ENCODE assay signal across 9 mouse cellular contexts in genomic region chr13:59365460-59365859, GRCm38 (mm10).
A peak's percentile ranks its signal among the peaks of the same experiment; 100 is the strongest.
DNase-seq lines count a peak whose midpoint lies in the region; ATAC-seq and TF ChIP-seq lines count a peak whose summit lies in the region.
"Had no signal": no experiment of that assay in that cellular context is flagged by ENCODE, and none has a peak within 500 bp of the region (broad histone marks: within the 10 kb centered on the region; RNA-seq: fewer than 3 reads in every experiment).

No protein-coding gene starts in this region.

- in situ Hi-C loops in ES-E14 (cut with MboI; ENCODE audit: low sequenced_read_pairs in 2 of 2, unreplicated experiment in 2 of 2) = loop anchor here in 1 of 2 experiments (25.0 kb wide), 1 partner anchor 728 kb away; no protein-coding TSS in a partner anchor

- no peak overlapping the region for H3K27ac ChIP-seq in ES-E14 (ENCODE audit: insufficient read depth, low read depth, low read length, poor library complexity, severe bottlenecking)
- H3K27ac ChIP-seq in layer of hippocampus, adult 2 months = no peak overlapping the region
- H3K27ac ChIP-seq: limb, embryonic 13.5 days had no signal

- H3K9me3 ChIP-seq in ES-E14 (ENCODE audit: control insufficient read depth, insufficient read depth, low read depth, low read length) = no peaks in the 10 kb centered on the region
- H3K9me3 ChIP-seq: limb, embryonic 13.5 days had no signal

- H3K36me3 ChIP-seq in ES-E14 (ENCODE audit: control insufficient read depth, insufficient read depth, low read length, poor library complexity, severe bottlenecking) = no peaks in the 10 kb centered on the region
- H3K36me3 ChIP-seq: limb, embryonic 13.5 days had no signal

- peak; percentile 87 for DNase-seq in ES-E14 (ENCODE audit: low read depth, low spot score)
- DNase-seq in adrenal gland, postnatal 14 days = peak; percentile 80
- peak; percentile 71 for DNase-seq in embryo, embryonic 11.5 days (ENCODE audit: low read depth, low spot score)
- DNase-seq in layer of hippocampus, adult 2 months (ENCODE audit: low spot score in 2 of 2) = peak; percentile 79 to 91
- peak; percentile 74 for DNase-seq in lung, postnatal 10 days
- peak; percentile 89 for DNase-seq in right cerebral cortex, postnatal 14 days

- TF ChIP-seq CTCF in layer of hippocampus, adult 2 months (conservative IDR thresholded peaks at IDR 0.05) = peak; percentile 92

- H3K9ac ChIP-seq in ES-E14 (ENCODE audit: insufficient read depth, low read depth, low read length, poor library complexity, severe bottlenecking) = no peak overlapping the region
- H3K9ac ChIP-seq: limb, embryonic 13.5 days had no signal

- no peak overlapping the region for H3K4me3 ChIP-seq in ES-E14 (ENCODE audit: insufficient read depth in 1 of 2, low read depth in 1 of 2, low read length in 2 of 2, poor library complexity in 1 of 2, severe bottlenecking in 1 of 2)
- H3K4me3 ChIP-seq in layer of hippocampus, adult 2 months = no peak overlapping the region
- H3K4me3 ChIP-seq: limb, embryonic 13.5 days had no signal

- no peaks in the 10 kb centered on the region for H3K4me1 ChIP-seq in ES-E14 (ENCODE audit: control insufficient read depth in 2 of 2, insufficient read depth in 2 of 2, low read length in 2 of 2, poor library complexity in 1 of 2)

- ATAC-seq in granulocyte monocyte progenitor cell, adult 5-6 weeks (replicated peaks; ENCODE audit: poor library complexity, severe bottlenecking) = peak; percentile 66; the same call in 1 of the 2 replicates
- no peak for ATAC-seq in activated CD4-positive, CD25-positive, alpha-beta regulatory T cell, adult 4 months

TF ChIP-seq in ES-E14, 5 proteins besides CTCF, POLR2A, EP300 and RAD21:
- TF ChIP-seq ZC3H11A (IDR thresholded peaks at IDR 0.05; ENCODE audit: borderline replicate concordance, low read depth, low read length) (no peak), ZNF384 (IDR thresholded peaks at IDR 0.05; ENCODE audit: low read depth, low read length) (no peak), CHD2 (IDR thresholded peaks at IDR 0.05; ENCODE audit: low read depth, low read length) (no peak), HCFC1 (IDR thresholded peaks at IDR 0.05; ENCODE audit: borderline replicate concordance, insufficient read depth, low read length) (no peak), MAFK (IDR thresholded peaks at IDR 0.05; ENCODE audit: insufficient read depth, low read depth, low read length) (no peak)
